In genomic region chr10:75235726-75236125, GRCm38 (mm10) we compare ENCODE assay signal across 24 mouse cellular contexts. TPM values are rescaled to one million over a fixed set of nuclear protein-coding genes. Genes with fewer than 3 reads are reported as not detected.
A peak's percentile ranks its signal among the peaks of the same experiment; 100 is the strongest.
DNase-seq lines count a peak whose midpoint lies in the region; ATAC-seq and TF ChIP-seq lines count a peak whose summit lies in the region.
"Had no signal": no experiment of that assay in that cellular context is flagged by ENCODE, and none has a peak within 500 bp of the region (broad histone marks: within the 10 kb centered on the region; RNA-seq: fewer than 3 reads in every experiment).

No protein-coding gene starts in this region.

- peak; percentile 68 for DNase-seq in heart, adult 11 months
- DNase-seq in heart, adult 18-20 months, result no peak
- no peak for DNase-seq in kidney, adult 18-20 months
- DNase-seq in kidney, postnatal 0 days (ENCODE audit: low spot score), result peak; percentile 16
- DNase-seq in kidney, adult 2 months, result no peak
- DNase-seq: adrenal gland, adult 8-10 months; adrenal gland, postnatal 14 days; adrenal gland, postnatal 36 days; B cell, adult 2 months; cerebellum, adult 11-12 months; cerebellum, adult 2 months; cerebellum, adult 9-10 months; cerebellum, postnatal 10 days; cerebellum, postnatal 25 days had no signal

- 32% methylated on average over 2 of the region's 2 CpGs for WGBS in kidney, embryonic 15.5 days
- WGBS in kidney, postnatal 0 days, result 40% methylated on average over 2 of the region's 2 CpGs
- 68% methylated on average over 2 of the region's 2 CpGs for WGBS in kidney, adult 2 months

- H3K4me1 ChIP-seq in kidney, embryonic 15.5 days, result peaks cover 5% of the 10 kb centered on the region; the same call in 1 of the 2 replicates
- H3K4me1 ChIP-seq in kidney, postnatal 0 days (replicated peaks; ENCODE audit: insufficient read depth, low read length), result no peaks in the 10 kb centered on the region
- H3K4me1 ChIP-seq in kidney, adult 2 months (ENCODE audit: control insufficient read depth, insufficient read depth, low read length), result no peaks in the 10 kb centered on the region
- H3K4me1 ChIP-seq: embryonic facial prominence, embryonic 10.5 days; embryonic facial prominence, embryonic 12.5 days had no signal

- H3K9me3 ChIP-seq in kidney, embryonic 15.5 days (replicated peaks), result no peaks in the 10 kb centered on the region
- H3K9me3 ChIP-seq in kidney, postnatal 0 days (replicated peaks; ENCODE audit: low read length), result no peaks in the 10 kb centered on the region
- H3K9me3 ChIP-seq: embryonic facial prominence, embryonic 10.5 days; embryonic facial prominence, embryonic 12.5 days; forebrain, embryonic 13.5 days; forebrain, embryonic 15.5 days; G1E had no signal

- H3K4me3 ChIP-seq in kidney, embryonic 15.5 days (replicated peaks), result no peak overlapping the region
- no peak overlapping the region for H3K4me3 ChIP-seq in kidney, postnatal 0 days (replicated peaks; ENCODE audit: low read depth, low read length)
- H3K4me3 ChIP-seq in kidney, adult 2 months (ENCODE audit: insufficient read depth, low read depth, low read length), result no peak overlapping the region
- H3K4me3 ChIP-seq: embryonic facial prominence, embryonic 10.5 days; embryonic facial prominence, embryonic 12.5 days; forebrain, embryonic 13.5 days; forebrain, embryonic 15.5 days had no signal

- no peak for TF ChIP-seq CTCF in kidney, postnatal 0 days (IDR thresholded peaks at IDR 0.05; ENCODE audit: low read depth)
- TF ChIP-seq CTCF in kidney, adult 2 months (conservative IDR thresholded peaks at IDR 0.05; ENCODE audit: insufficient read depth, insufficient read length, low read depth, low read length), result no peak

- no peak for TF ChIP-seq POLR2A in kidney, adult 2 months (IDR thresholded peaks at IDR 0.05; ENCODE audit: low read depth, low read length)

- H3K27ac ChIP-seq in kidney, embryonic 15.5 days, result no peak overlapping the region
- no peak overlapping the region for H3K27ac ChIP-seq in kidney, postnatal 0 days
- H3K27ac ChIP-seq in kidney, adult 2 months (ENCODE audit: insufficient read depth, low read depth, low read length), result no peak overlapping the region
- H3K27ac ChIP-seq: embryonic facial prominence, embryonic 10.5 days; embryonic facial prominence, embryonic 12.5 days; forebrain, embryonic 13.5 days; forebrain, embryonic 15.5 days had no signal

- ATAC-seq in kidney, embryonic 15.5 days (replicated peaks; ENCODE audit: low FRiP score), result peak; percentile 66
- no peak for ATAC-seq in kidney, postnatal 0 days (replicated peaks; ENCODE audit: low FRiP score, low read depth)
- ATAC-seq: activated CD4-positive, CD25-positive, alpha-beta regulatory T cell, adult 4 months; CD4-positive, CD25-positive, alpha-beta regulatory T cell, adult 4 months; forebrain, embryonic 13.5 days; forebrain, embryonic 15.5 days; Patski had no signal

- H3K9ac ChIP-seq in kidney, embryonic 15.5 days, result no peak overlapping the region
- H3K9ac ChIP-seq in kidney, postnatal 0 days (ENCODE audit: low read depth, low read length), result no peak overlapping the region
- H3K9ac ChIP-seq: embryonic facial prominence, embryonic 12.5 days; forebrain, embryonic 13.5 days; forebrain, embryonic 15.5 days had no signal

- H3K4me2 ChIP-seq in kidney, embryonic 15.5 days, result no peak overlapping the region
- no peak overlapping the region for H3K4me2 ChIP-seq in kidney, postnatal 0 days (ENCODE audit: low read length)
- H3K4me2 ChIP-seq: embryonic facial prominence, embryonic 12.5 days; forebrain, embryonic 13.5 days; forebrain, embryonic 15.5 days had no signal

- no peaks in the 10 kb centered on the region for H3K27me3 ChIP-seq in kidney, embryonic 15.5 days
- H3K27me3 ChIP-seq in kidney, postnatal 0 days (ENCODE audit: insufficient read depth, low read length), result no peaks in the 10 kb centered on the region
- no peaks in the 10 kb centered on the region for H3K27me3 ChIP-seq in kidney, adult 2 months (replicated peaks; ENCODE audit: control insufficient read depth, insufficient read depth, low read length)
- H3K27me3 ChIP-seq: CH12.LX; embryonic facial prominence, embryonic 12.5 days; forebrain, embryonic 13.5 days; forebrain, embryonic 15.5 days; Patski had no signal

- peaks cover 49% of the 10 kb centered on the region for H3K36me3 ChIP-seq in kidney, embryonic 15.5 days
- peaks cover 13% of the 10 kb centered on the region; the same call in 1 of the 2 replicates for H3K36me3 ChIP-seq in kidney, postnatal 0 days (ENCODE audit: insufficient read depth, low read length)
- H3K36me3 ChIP-seq in kidney, adult 2 months (ENCODE audit: control insufficient read depth, insufficient read depth, low read length), result no peaks in the 10 kb centered on the region

RNA-seq across cellular contexts. Expression of gene Specc1l, which starts 23.9 kb away (rescaled TPM):
- total RNA-seq in heart, adult 18-20 months (2021), result 10 to 100 TPM; 41.0 to 41.7 TPM
- 31.0 and 34.1 TPM in 2 replicates for polyA plus RNA-seq in kidney, embryonic 15.5 days (2015; fragmentation: Nextera tagmentation; extraction: Ambion mirVana)
- 18.7 and 19.7 TPM in 2 replicates for polyA plus RNA-seq in kidney, postnatal 0 days (2015; fragmentation: Nextera tagmentation; extraction: Ambion mirVana)
- 14.0 and 15.6 TPM in 2 replicates for polyA plus RNA-seq in kidney, adult 2 months (2012; rRNA removed)

Comparison
In these comparisons a context has a peak if more than half of its experiments do, and no peak if none do; other contexts are left out.
1. DNase-seq: peak in heart, adult 11 months (single experiment) and kidney, postnatal 0 days (single experiment); none in heart, adult 18-20 months (0 of 2), kidney, adult 18-20 months (single experiment) and kidney, adult 2 months (single experiment).